ENCODE assay signal across 8 mouse cellular contexts in genomic region chr9:69505611-69506010, GRCm38 (mm10). TPM values are rescaled to one million over a fixed set of nuclear protein-coding genes. Genes with fewer than 3 reads are reported as not detected.
DNase-seq lines count a peak whose midpoint lies in the region.

No protein-coding gene starts in this region.

- DNase-seq in heart, postnatal 10 days = peak; percentile 27 to 60
- DNase-seq in heart, postnatal 25 days (ENCODE audit: low spot score) = no peak
- peak; percentile 30 for DNase-seq in right cerebral cortex, postnatal 14 days
- DNase-seq in right cerebral cortex, adult 18-20 months = no peak
- DNase-seq in adrenal gland, postnatal 36 days = peak; percentile 34 to 64
- peak; percentile 72 for DNase-seq in induced T-regulatory cell, adult 2 months (ENCODE audit: low read depth)
- peak; percentile 36 for DNase-seq in thymus, postnatal 14 days
- no peak for DNase-seq in left cerebral cortex, postnatal 36 days (ENCODE audit: low spot score in 2 of 2)

- intact Hi-C loops in heart, postnatal 10 days (cut with DNase I) = loop anchor here (2.0 to 5.0 kb wide), 2 partner anchors 117 to 482 kb away; partner anchors contain the start of gene Bnip2
- intact Hi-C loops in heart, postnatal 25 days (cut with DNase I) = loop anchor here (5.0 kb wide), 1 partner anchor 482 kb away; the partner anchor contains the start of gene Bnip2
- intact Hi-C loops in left cerebral cortex, postnatal 36 days (cut with DNase I) = loop anchor here (2.0 to 5.0 kb wide), 3 partner anchors 117 to 479 kb away; partner anchors contain the start of gene Foxb1

RNA-seq across cellular contexts. Expression of gene Anxa2, which starts 52.2 kb away (rescaled TPM):
- total RNA-seq in heart, postnatal 10 days (2021) = 100 to 1,000 TPM; 207 to 221 TPM
- total RNA-seq in heart, postnatal 25 days (2021) = 100 to 1,000 TPM in 1 of 2 experiments, 10 to 100 TPM in 1; 95.4 to 104 TPM
- total RNA-seq in adrenal gland, postnatal 36 days (2021) = 100 to 1,000 TPM; 396 to 515 TPM
- 10 to 100 TPM in 1 of 2 experiments, 1 to 10 TPM in 1; 9.5 to 14.3 TPM for total RNA-seq in left cerebral cortex, postnatal 36 days (2021)

Comparison
In these comparisons a context has a peak if more than half of its experiments do, and no peak if none do; other contexts are left out.
1. DNase-seq: peak in heart, postnatal 10 days (2 of 2), right cerebral cortex, postnatal 14 days (single experiment), adrenal gland, postnatal 36 days (2 of 2), induced T-regulatory cell, adult 2 months (single experiment) and thymus, postnatal 14 days (single experiment); none in heart, postnatal 25 days (single experiment), right cerebral cortex, adult 18-20 months (single experiment) and left cerebral cortex, postnatal 36 days (0 of 2).
2. RNA of gene Anxa2, which starts 52.2 kb away (total RNA-seq): 396 to 515 TPM in adrenal gland, postnatal 36 days, 207 to 221 TPM in heart, postnatal 10 days and 95.4 to 104 TPM in heart, postnatal 25 days; 9.5 to 14.3 TPM in left cerebral cortex, postnatal 36 days; every median in the first group is over 4 times any median in the second.